Mouse (Mus musculus): ENCODE measurements around the gene 1700066M21Rik.
A peak's percentile ranks its signal among the peaks of the same experiment; 100 is the strongest.

The 1700066M21Rik gene

GRCm38 (mm10) chr1:57402116-57402515 lies 24.7 kb downstream of the 1700066M21Rik start:
- Histone ChIP-seq H3K9me3 (ENCODE audit: low read length) (no peaks in the 10 kb centered on the region), H3K4me3 (replicated peaks; ENCODE audit: low read length) (no peak overlapping the region), H3K27me3 (ENCODE audit: insufficient read depth, low read length) (no peaks in the 10 kb centered on the region), H3K36me3 (ENCODE audit: insufficient read depth, low read length) (peaks cover 41% of the 10 kb centered on the region), H3K4me1 (replicated peaks; ENCODE audit: low read depth, low read length) (peaks cover 27% of the 10 kb centered on the region)
- no peak for TF ChIP-seq CTCF (conservative IDR thresholded peaks at IDR 0.05; ENCODE audit: low read length)
- no peak for TF ChIP-seq NANOG (IDR thresholded peaks at IDR 0.05; ENCODE audit: borderline replicate concordance, low read length)
- TF ChIP-seq POU5F1 (IDR thresholded peaks at IDR 0.05; ENCODE audit: borderline replicate concordance, low read length): no peak

GRCm38 (mm10) chr1:57406187-57407151 lies 29.0 kb downstream of the 1700066M21Rik start, which contains the start of the genes Maip1 and Tyw5:
TSS of gene Maip1 (plus strand) at chr1:57406328.
TSS of gene Tyw5 (minus strand) at chr1:57407101.
- no peak for TF ChIP-seq CTCF (conservative IDR thresholded peaks at IDR 0.05; ENCODE audit: low read length)
- H3K36me3 ChIP-seq (ENCODE audit: insufficient read depth, low read length): peaks cover 25% of the 10 kb centered on the region
- peaks cover 29% of the 10 kb centered on the region for H3K4me1 ChIP-seq (replicated peaks; ENCODE audit: low read depth, low read length)
- H3K27me3 ChIP-seq (ENCODE audit: insufficient read depth, low read length): no peaks in the 10 kb centered on the region
- peak within 1 kb of the TSS; percentile 91 for H3K4me3 ChIP-seq (replicated peaks; ENCODE audit: low read length)
- no peaks in the 10 kb centered on the region for H3K9me3 ChIP-seq (ENCODE audit: low read length)

GRCm38 (mm10) chr1:57408994-57409393 lies 31.6 kb downstream of the 1700066M21Rik start:
- no peaks in the 10 kb centered on the region for H3K9me3 ChIP-seq (ENCODE audit: low read length)
- TF ChIP-seq POU5F1 (IDR thresholded peaks at IDR 0.05; ENCODE audit: borderline replicate concordance, low read length) (no peak), CTCF (conservative IDR thresholded peaks at IDR 0.05; ENCODE audit: low read length) (no peak), NANOG (IDR thresholded peaks at IDR 0.05; ENCODE audit: borderline replicate concordance, low read length) (no peak)
- peaks cover 46% of the 10 kb centered on the region for H3K36me3 ChIP-seq (ENCODE audit: insufficient read depth, low read length)
- no peaks in the 10 kb centered on the region for H3K27me3 ChIP-seq (ENCODE audit: insufficient read depth, low read length)
- no peak overlapping the region for H3K4me3 ChIP-seq (replicated peaks; ENCODE audit: low read length)
- H3K4me1 ChIP-seq (replicated peaks; ENCODE audit: low read depth, low read length): peaks cover 29% of the 10 kb centered on the region

- TF ChIP-seq POU5F1 (IDR thresholded peaks at IDR 0.05; ENCODE audit: borderline replicate concordance, low read length) (no peak), NANOG (IDR thresholded peaks at IDR 0.05; ENCODE audit: borderline replicate concordance, low read length) (no peak), CTCF (conservative IDR thresholded peaks at IDR 0.05; ENCODE audit: low read length) (no peak)
- Histone ChIP-seq H3K4me1 (replicated peaks; ENCODE audit: low read depth, low read length) (peaks cover 4% of the 10 kb centered on the region), H3K36me3 (ENCODE audit: insufficient read depth, low read length) (peaks cover 56% of the 10 kb centered on the region), H3K4me3 (replicated peaks; ENCODE audit: low read length) (no peak overlapping the region), H3K27me3 (ENCODE audit: insufficient read depth, low read length) (no peaks in the 10 kb centered on the region), H3K9me3 (ENCODE audit: low read length) (no peaks in the 10 kb centered on the region)
Observed at GRCm38 (mm10) chr1:57413397-57413796, 36.0 kb downstream of the 1700066M21Rik start.

- TF ChIP-seq CTCF (conservative IDR thresholded peaks at IDR 0.05; ENCODE audit: low read length): no peak
- Histone ChIP-seq H3K36me3 (ENCODE audit: insufficient read depth, low read length) (no peaks in the 10 kb centered on the region), H3K4me1 (replicated peaks; ENCODE audit: low read depth, low read length) (no peaks in the 10 kb centered on the region), H3K27me3 (ENCODE audit: insufficient read depth, low read length) (no peaks in the 10 kb centered on the region), H3K9me3 (ENCODE audit: low read length) (no peaks in the 10 kb centered on the region), H3K4me3 (replicated peaks; ENCODE audit: low read length) (no peak overlapping the region)
Observed at GRCm38 (mm10) chr1:57423696-57424095, 46.3 kb downstream of the 1700066M21Rik start.

- Histone ChIP-seq H3K4me1 (replicated peaks; ENCODE audit: low read depth, low read length) (0 out of 2 replicates have a peak, but pooled peaks cover 6% of the 10 kb centered on the region), H3K9me3 (ENCODE audit: low read length) (no peaks in the 10 kb centered on the region), H3K36me3 (ENCODE audit: insufficient read depth, low read length) (no peaks in the 10 kb centered on the region), H3K4me3 (replicated peaks; ENCODE audit: low read length) (no peak overlapping the region), H3K27me3 (ENCODE audit: insufficient read depth, low read length) (no peaks in the 10 kb centered on the region)
- TF ChIP-seq CTCF (conservative IDR thresholded peaks at IDR 0.05; ENCODE audit: low read length) (peak; percentile 87), POU5F1 (IDR thresholded peaks at IDR 0.05; ENCODE audit: borderline replicate concordance, low read length) (no peak), NANOG (IDR thresholded peaks at IDR 0.05; ENCODE audit: borderline replicate concordance, low read length) (no peak)
Observed at GRCm38 (mm10) chr1:57428368-57429308, 51.2 kb downstream of the 1700066M21Rik start.

- Histone ChIP-seq H3K9me3 (ENCODE audit: low read length) (no peaks in the 10 kb centered on the region), H3K27me3 (ENCODE audit: insufficient read depth, low read length) (no peaks in the 10 kb centered on the region), H3K36me3 (ENCODE audit: insufficient read depth, low read length) (no peaks in the 10 kb centered on the region), H3K4me1 (replicated peaks; ENCODE audit: low read depth, low read length) (0 out of 2 replicates have a peak, but pooled peaks cover 6% of the 10 kb centered on the region), H3K4me3 (replicated peaks; ENCODE audit: low read length) (no peak overlapping the region)
- TF ChIP-seq NANOG (IDR thresholded peaks at IDR 0.05; ENCODE audit: borderline replicate concordance, low read length): no peak
- no peak for TF ChIP-seq CTCF (conservative IDR thresholded peaks at IDR 0.05; ENCODE audit: low read length)
- TF ChIP-seq POU5F1 (IDR thresholded peaks at IDR 0.05; ENCODE audit: borderline replicate concordance, low read length): no peak
Observed at GRCm38 (mm10) chr1:57429786-57430483, 52.5 kb downstream of the 1700066M21Rik start.
